Mouse (Mus musculus) adrenal gland, adult 18-20 months (tissue): ENCODE data around the gene Defb45. TPM values are rescaled to one million over a fixed set of nuclear protein-coding genes. Genes with fewer than 3 reads are reported as not detected.

Experiments used
- total RNA-seq, 2 experiments: library from RNA; stranded (reverse); gene quantifications; 1 replicate in 1 of 2; 2 replicates in 1 of 2; pipeline ENCODE4 v1.2.3; 2021

Gene Defb45
- total RNA-seq, 2 experiments from 2014 or later: not detected

Other genes starting within 250 kb of the Defb45 start
- 1 to 10 TPM; 5.8 to 6.7 TPM for gene Nrsn2, start 222.8 kb downstream of the Defb45 start, total RNA-seq
- gene Sox12, start 201.3 kb downstream of the Defb45 start, total RNA-seq: 1 to 10 TPM; 3.5 to 7.3 TPM
- gene Zcchc3, start 184.4 kb downstream of the Defb45 start, total RNA-seq: 1 to 10 TPM; 6.8 to 7.8 TPM
- under 1 TPM; 0.36 to 0.74 TPM for gene 6820408C15Rik, start 183.8 kb downstream of the Defb45 start, total RNA-seq
- not detected for gene Defb23, start 134.8 kb downstream of the Defb45 start, total RNA-seq
- not detected for gene Defb20, start 122.3 kb downstream of the Defb45 start, total RNA-seq
- not detected for gene Defb22, start 109.3 kb downstream of the Defb45 start, total RNA-seq
- gene Defb26, start 87.7 kb downstream of the Defb45 start, total RNA-seq: not detected
- gene Defb28, start 81.1 kb downstream of the Defb45 start, total RNA-seq: not detected
- gene Defb29, start 59.3 kb downstream of the Defb45 start, total RNA-seq: not detected
- gene Gm17416, start 30.1 kb downstream of the Defb45 start, total RNA-seq: not detected
- gene Defb21, start 26.7 kb downstream of the Defb45 start, total RNA-seq: not detected
- under 1 TPM in 1 of 2 experiments, not detected in 1; 0.93 TPM for gene Defb19, start 19.1 kb downstream of the Defb45 start, total RNA-seq
- gene Defb36, start 4.9 kb upstream of the Defb45 start, total RNA-seq: not detected
- gene Defb25, start 23.7 kb upstream of the Defb45 start, total RNA-seq: 1 to 10 TPM; 1.5 to 2.4 TPM
- 10 to 100 TPM in 1 of 2 experiments, 1 to 10 TPM in 1; 8.9 to 13.5 TPM for gene Rem1, start 27.6 kb upstream of the Defb45 start, total RNA-seq
- gene H13, start 70.1 kb upstream of the Defb45 start, total RNA-seq: 100 to 1,000 TPM; 151 to 170 TPM
- 10 to 100 TPM; 23.5 to 25.8 TPM for gene Mcts2, start 87.6 kb upstream of the Defb45 start, total RNA-seq
- 10 to 100 TPM; 51.8 to 93.4 TPM for gene Id1, start 136.9 kb upstream of the Defb45 start, total RNA-seq
- 1 to 10 TPM; 2.5 to 3.8 TPM for gene Cox4i2, start 154.8 kb upstream of the Defb45 start, total RNA-seq
- gene Bcl2l1, start 232.3 kb upstream of the Defb45 start, total RNA-seq: 10 to 100 TPM; 63.6 to 73.5 TPM
- 1 to 10 TPM; 1.2 to 2.3 TPM for gene Tpx2, start 248.6 kb upstream of the Defb45 start, total RNA-seq